Mouse (Mus musculus) ES-Bruce4 (cell line): ENCODE results near the gene Hsd17b3.

Experiments used
- CTCF ChIP-seq: IDR thresholded peaks from one replicate; pipeline ENCODE4 v1.8.1; 2011; ENCODE audit warnings: low read depth, low read length
- EP300 ChIP-seq: IDR thresholded peaks from 2 replicates; pipeline ENCODE4 v1.6.1; 2011; ENCODE audit warnings: low read depth, low read length; ENCODE audit not compliant: insufficient read depth
- POLR2A ChIP-seq: IDR thresholded peaks from one replicate; pipeline ENCODE4 v1.8.1; 2011; ENCODE audit warnings: low read length; ENCODE audit not compliant: insufficient read depth

GRCm38 (mm10) chr13:64081012-64081919, 7.8 kb downstream of the Hsd17b3 start:
- TF ChIP-seq CTCF = no peak
- TF ChIP-seq EP300 = no peak
- no peak for TF ChIP-seq POLR2A
